Mouse (Mus musculus) B cell, adult (primary cell): ENCODE measurements around the gene Sept11. TPM values are rescaled to one million over a fixed set of nuclear protein-coding genes. Genes with fewer than 3 reads are reported as not detected.

Experiments
- total RNA-seq: library from RNA; stranded (reverse); gene quantifications from 4 replicates; pipeline ENCODE4 v1.2.4, GENCODE M21; 2023; ENCODE audit not compliant: inconsistent age

Gene Sept11
- 109 to 133 TPM (median 116 TPM) in 4 replicates for total RNA-seq

DNA sequence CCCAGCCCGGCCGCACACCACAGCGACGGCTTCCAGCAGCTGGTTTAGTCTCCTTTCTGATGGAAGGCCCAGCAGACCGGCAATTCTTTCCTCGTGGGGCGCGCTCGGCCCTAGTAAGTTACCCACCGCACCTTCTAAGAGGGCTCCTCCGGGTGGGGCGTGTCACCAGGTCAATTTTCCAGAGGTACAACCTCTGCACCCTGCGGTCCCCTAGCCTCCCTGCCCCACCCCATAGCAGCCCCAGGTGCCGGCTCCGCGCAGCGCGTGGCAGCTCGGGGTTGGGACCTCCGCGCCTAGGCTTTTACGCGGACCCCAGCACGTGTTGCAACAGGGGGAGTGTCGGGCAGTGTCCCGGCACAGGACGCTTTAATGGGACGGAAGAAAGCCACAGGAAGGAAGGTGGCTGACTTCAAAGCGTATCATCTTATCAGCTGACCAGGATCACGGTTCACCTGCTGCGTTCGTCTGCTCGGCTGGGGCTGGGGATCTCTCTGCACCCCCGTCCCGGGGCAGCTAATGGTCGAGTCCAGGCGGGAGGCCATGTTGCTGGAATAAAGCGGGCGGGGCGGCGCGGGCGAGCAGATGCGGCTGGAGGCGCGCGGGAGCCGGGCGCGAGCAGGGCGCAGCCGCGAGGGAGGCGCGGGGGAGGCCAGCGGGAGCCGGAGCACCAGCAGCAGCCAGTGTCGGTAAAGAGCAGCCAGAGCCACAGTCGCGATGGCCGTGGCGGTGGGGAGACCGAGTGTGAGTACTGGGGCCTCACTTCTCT lies at the start of gene Sept11:
Gene Sept11, plus strand, starts transcription at position 581 of the 766 bp plus-strand sequence.

GRCm38 (mm10) chr5:93044584-93045370 lies 48.5 kb upstream of the Sept11 start, which contains the start of gene Sowahb:
Gene Sowahb (minus strand): TSS chr5:93045022.

GRCm38 (mm10) chr5:93206109-93207005 lies 113.1 kb downstream of the Sept11 start, which contains the start of the genes Ccni and 2010109A12Rik:
Gene Ccni (minus strand): TSS chr5:93206495.
Gene 2010109A12Rik (plus strand): TSS chr5:93206518.

Other genes with a start within 250 kb of the Sept11 start
- not detected in 4 replicates for gene Sowahb, start 48.4 kb upstream of the Sept11 start, total RNA-seq
- 162 to 176 TPM (median 170 TPM) in 4 replicates for gene Ccni, start 113.1 kb downstream of the Sept11 start, total RNA-seq
- 2.4 to 4.2 TPM (median 2.5 TPM) in 4 replicates for gene 2010109A12Rik, start 113.1 kb downstream of the Sept11 start, total RNA-seq
- gene Ccng2, start 173.8 kb downstream of the Sept11 start, total RNA-seq, result 61.6 to 70.8 TPM (median 68.6 TPM) in 4 replicates